Mouse (Mus musculus) layer of hippocampus, adult 11-12 months (tissue): ENCODE measurements around the gene Aspdh.
A peak's percentile ranks its signal among the peaks of the same experiment; 100 is the strongest.

Experiments
- DNase-seq: peaks from one replicate; pipeline ENCODE4 v3.0.0; 2022; ENCODE audit warnings: low spot score

Gene Aspdh

DNA sequence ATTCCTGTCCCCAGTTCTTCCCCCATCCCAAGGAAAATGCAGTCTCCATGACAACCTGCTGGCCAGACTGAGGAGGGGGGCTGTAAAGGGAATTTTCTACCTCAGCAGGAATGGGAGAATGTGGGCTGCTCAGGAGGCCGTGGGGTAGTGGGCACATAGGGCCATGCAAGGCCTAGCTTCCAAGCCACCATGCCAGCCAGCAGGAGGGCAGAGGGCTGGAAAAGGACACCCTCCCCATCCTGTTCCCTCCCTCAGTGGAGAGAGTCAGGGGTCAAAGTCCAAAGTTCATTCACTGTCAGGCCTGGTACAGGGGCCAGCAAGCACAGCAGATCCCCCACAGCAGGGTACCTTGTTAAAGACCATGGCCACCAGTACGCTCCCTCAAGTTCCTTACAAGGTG is at the start of gene Aspdh:
Gene Aspdh (plus strand): TSS at position 281 of the 400 bp plus-strand sequence.
- DNase-seq, result peak; percentile 21

- no peak for DNase-seq
These were observed 37.5 kb upstream of the Aspdh start for GRCm38 (mm10) chr7:44427666-44428065.

GRCm38 (mm10) chr7:44428171-44428950 is 36.8 kb upstream of the Aspdh start:
- DNase-seq, result no peak

- DNase-seq, result peak; percentile 73
These were observed 36.1 kb upstream of the Aspdh start, which contains the start of gene Lrrc4b for GRCm38 (mm10) chr7:44428968-44429521. Lrrc4b (plus strand) TSS chr7:44429018.

GRCm38 (mm10) chr7:44429534-44430488 is 35.4 kb upstream of the Aspdh start:
- DNase-seq, result no peak

GRCm38 (mm10) chr7:44432550-44432949 is 32.6 kb upstream of the Aspdh start:
- no peak for DNase-seq

DNA sequence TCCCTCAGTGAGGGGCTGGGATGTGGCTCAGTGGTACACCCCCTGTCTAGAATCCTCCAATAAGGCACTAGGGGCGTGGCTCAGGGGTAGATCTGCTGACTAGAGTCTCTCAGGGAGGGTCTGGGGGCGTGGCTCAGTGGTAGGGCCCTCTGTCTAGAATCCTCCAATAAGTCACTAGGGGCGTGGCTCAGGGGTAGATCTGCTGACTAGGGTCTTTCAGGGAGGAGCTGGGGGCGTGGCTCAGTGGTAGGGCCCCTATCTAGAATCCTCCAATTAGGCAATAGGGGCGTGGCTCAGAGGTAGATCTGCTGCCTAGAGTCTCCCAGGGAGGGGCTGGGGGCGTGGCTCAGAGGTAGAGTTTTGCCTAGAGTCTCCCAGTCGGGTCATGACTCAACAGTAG is 31.8 kb upstream of the Aspdh start:
- DNase-seq, result no peak

- DNase-seq, result no peak
These were observed 31.1 kb upstream of the Aspdh start for GRCm38 (mm10) chr7:44434089-44434488.

GRCm38 (mm10) chr7:44435796-44436195 is 29.4 kb upstream of the Aspdh start:
- DNase-seq, result no peak

GRCm38 (mm10) chr7:44436267-44436666 is 28.9 kb upstream of the Aspdh start:
- no peak for DNase-seq

- DNase-seq, result no peak
These were observed 28.0 kb upstream of the Aspdh start for GRCm38 (mm10) chr7:44437188-44437587.

DNA sequence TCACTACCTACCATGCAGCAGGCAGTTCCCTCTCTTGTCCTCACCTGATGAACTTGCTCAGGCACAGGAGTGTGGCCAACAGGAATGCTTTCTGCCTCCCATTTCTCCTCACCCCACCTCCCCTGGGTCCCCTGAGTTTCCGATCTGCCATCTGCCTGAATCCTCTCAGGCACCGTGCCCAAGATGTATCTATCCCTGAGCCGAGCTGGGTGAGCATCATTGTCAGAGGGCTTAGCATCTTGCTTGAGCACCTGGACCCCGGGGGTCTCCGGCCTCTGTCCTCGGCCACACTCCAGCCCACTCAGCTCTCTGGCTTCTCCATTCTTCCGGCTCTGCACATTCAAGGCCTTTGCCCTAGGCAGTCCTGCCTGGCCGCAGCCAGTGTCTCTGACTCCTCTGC is 27.3 kb upstream of the Aspdh start:
- DNase-seq, result no peak

GRCm38 (mm10) chr7:44439696-44440095 is 25.5 kb upstream of the Aspdh start:
- no peak for DNase-seq

- no peak for DNase-seq
These were observed 24.7 kb upstream of the Aspdh start for GRCm38 (mm10) chr7:44440479-44440878.

DNA sequence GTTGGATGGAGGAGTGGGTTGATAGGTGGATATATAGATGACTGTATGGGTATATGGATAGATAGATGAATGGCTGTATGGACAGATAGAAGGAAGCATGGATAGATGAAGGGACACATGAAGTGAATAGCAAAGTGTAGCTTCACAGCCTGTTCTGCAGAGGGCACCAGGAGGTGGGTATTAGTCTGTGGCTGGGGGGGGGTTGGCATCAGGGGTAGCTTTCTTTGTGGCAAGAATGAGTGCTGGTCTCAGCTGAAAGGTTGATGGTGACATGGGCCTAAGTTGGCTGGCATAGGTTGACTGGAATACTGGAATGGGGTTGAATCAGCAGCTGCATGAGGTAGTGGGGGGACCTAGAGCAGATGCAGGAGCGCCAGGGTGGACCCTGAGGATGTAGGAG is 24.0 kb upstream of the Aspdh start:
- DNase-seq, result no peak

- DNase-seq, result peak; percentile 69
These were observed 23.5 kb upstream of the Aspdh start for GRCm38 (mm10) chr7:44441648-44442109.

DNA sequence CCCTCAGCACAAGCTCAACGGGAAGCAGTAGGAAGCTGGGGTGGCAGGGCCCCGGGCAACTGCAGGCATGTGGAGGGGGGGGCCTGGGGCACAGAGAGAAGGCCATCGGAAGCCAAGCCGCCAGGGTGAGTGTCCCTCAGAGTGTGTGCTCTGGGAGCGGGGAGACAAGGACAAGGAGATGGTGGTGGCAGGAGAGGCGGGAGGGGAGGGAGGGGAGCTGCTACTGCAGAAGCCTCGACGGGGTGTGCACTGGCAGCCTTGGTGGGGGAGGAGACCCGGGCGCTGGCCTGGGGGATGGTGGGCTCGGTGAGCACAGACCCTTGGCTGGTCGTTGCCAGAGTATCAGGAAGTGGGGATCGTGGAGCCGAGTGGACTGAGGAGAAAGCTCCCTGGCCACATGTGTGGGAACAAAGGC is 22.8 kb upstream of the Aspdh start:
- no peak for DNase-seq

GRCm38 (mm10) chr7:44443268-44444173 is 21.7 kb upstream of the Aspdh start:
- no peak for DNase-seq

DNA sequence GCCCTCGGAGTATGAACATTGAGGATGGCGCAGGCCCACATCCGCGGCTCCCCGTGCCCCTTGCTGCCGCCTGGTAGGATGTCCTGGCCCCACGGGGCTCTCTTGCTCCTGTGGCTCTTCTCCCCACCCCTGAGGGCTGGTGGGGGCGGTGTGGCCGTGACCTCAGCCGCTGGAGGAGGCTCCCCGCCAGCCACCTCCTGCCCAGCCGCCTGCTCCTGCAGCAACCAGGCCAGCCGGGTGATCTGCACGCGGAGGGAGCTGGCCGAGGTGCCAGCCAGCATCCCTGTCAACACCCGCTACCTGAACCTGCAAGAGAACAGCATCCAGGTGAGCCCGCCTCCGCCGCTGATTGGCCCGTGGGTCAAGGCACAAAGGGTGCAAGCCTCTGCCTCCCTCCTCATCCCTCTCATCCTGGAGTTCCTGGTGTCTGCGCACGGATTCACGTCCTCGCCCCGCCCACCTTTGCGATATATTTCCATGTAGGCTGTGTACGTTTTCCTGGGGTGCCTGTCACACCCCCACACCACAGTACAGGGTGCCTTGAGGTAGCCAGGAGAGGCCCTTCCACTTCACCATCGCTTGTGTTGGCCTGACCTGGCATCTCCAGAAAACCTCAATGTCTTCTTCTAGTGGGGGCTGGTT is 20.2 kb upstream of the Aspdh start:
- DNase-seq, result no peak

- DNase-seq, result no peak
These were observed 19.7 kb upstream of the Aspdh start for GRCm38 (mm10) chr7:44445528-44445923.
